ENCODE assay signal across 15 mouse cellular contexts in the genomic region with DNA sequence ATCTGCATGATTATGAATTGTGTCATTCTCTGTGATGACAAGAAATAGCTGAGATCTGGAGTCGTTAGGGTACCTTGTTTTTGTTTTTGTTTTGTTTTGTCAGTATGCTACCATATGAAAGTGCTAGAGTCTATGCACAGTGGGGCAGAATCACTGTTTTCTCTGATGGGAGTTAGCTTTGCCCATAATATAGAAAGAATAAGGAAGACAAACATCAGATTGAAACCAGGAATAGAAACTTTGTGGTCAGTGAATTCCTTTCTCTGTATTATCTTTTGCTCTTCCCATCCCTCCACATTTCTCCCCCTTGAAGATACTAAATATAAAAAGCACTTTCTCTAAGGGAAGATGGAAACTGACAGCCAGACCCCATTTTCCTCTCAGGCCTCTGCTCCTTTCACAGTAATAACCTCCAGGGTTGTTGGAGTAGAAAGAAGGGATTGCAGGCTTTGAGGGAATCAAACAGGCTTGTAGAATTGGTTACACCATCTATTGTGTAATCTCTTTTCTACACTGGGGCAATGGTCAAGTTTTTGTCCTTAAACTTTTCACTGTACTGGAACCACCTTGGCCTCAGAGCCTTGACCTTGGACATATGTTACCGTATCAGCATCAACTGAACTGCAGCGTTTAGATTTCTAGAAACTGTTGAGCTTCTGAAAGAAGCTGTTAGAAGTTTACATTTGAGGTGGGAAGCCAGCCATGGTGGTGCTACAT. TPM values are rescaled to one million over a fixed set of nuclear protein-coding genes. Genes with fewer than 3 reads are reported as not detected.
DNase-seq lines count a peak whose midpoint lies in the region; ATAC-seq and TF ChIP-seq lines count a peak whose summit lies in the region.
"Had no signal": no experiment of that assay in that cellular context is flagged by ENCODE, and none has a peak within 500 bp of the region (broad histone marks: within the 10 kb centered on the region; RNA-seq: fewer than 3 reads in every experiment).

No protein-coding gene starts in this region.

- intact Hi-C loops in gastrocnemius, adult 2 months (cut with DNase I): no loop called here

- H3K4me3 ChIP-seq in heart, embryonic 10.5 days: no peak overlapping the region
- no peak overlapping the region for H3K4me3 ChIP-seq in embryonic facial prominence, embryonic 10.5 days
- no peak overlapping the region for H3K4me3 ChIP-seq in stomach, embryonic 14.5 days (ENCODE audit: low read depth, low read length)
- no peak overlapping the region for H3K4me3 ChIP-seq in gastrocnemius, adult 2 months
- H3K4me3 ChIP-seq: embryonic facial prominence, embryonic 13.5 days; forebrain, embryonic 12.5 days; kidney, embryonic 15.5 days; left cerebral cortex, adult 2 months; liver, embryonic 13.5 days had no signal

- WGBS in heart, embryonic 10.5 days: 75% methylated on average over 3 of the region's 3 CpGs
- WGBS in embryonic facial prominence, embryonic 10.5 days: 73% methylated on average over 3 of the region's 3 CpGs
- WGBS in stomach, embryonic 14.5 days: 60% methylated on average over 3 of the region's 3 CpGs

- no peak for TF ChIP-seq CTCF in gastrocnemius, adult 2 months (IDR thresholded peaks at IDR 0.05)

- H3K9me3 ChIP-seq in heart, embryonic 10.5 days: no peaks in the 10 kb centered on the region
- no peaks in the 10 kb centered on the region for H3K9me3 ChIP-seq in embryonic facial prominence, embryonic 10.5 days
- no peaks in the 10 kb centered on the region for H3K9me3 ChIP-seq in stomach, embryonic 14.5 days (ENCODE audit: control insufficient read depth, low read depth, low read length)
- H3K9me3 ChIP-seq: embryonic facial prominence, embryonic 13.5 days; forebrain, embryonic 12.5 days; kidney, embryonic 15.5 days; liver, embryonic 13.5 days had no signal

- no peak overlapping the region for H3K9ac ChIP-seq in stomach, embryonic 14.5 days (replicated peaks; ENCODE audit: low read depth, low read length)
- H3K9ac ChIP-seq: embryonic facial prominence, embryonic 13.5 days; forebrain, embryonic 12.5 days; kidney, embryonic 15.5 days; liver, embryonic 13.5 days had no signal

- peak overlapping the region; percentile 29; the same call in 1 of the 2 replicates for H3K27ac ChIP-seq in heart, embryonic 10.5 days
- peak overlapping the region; percentile 37; the same call in 1 of the 2 replicates for H3K27ac ChIP-seq in embryonic facial prominence, embryonic 10.5 days (replicated peaks)
- H3K27ac ChIP-seq in stomach, embryonic 14.5 days (ENCODE audit: low read length): peak overlapping the region; percentile 33; the same call in 1 of the 2 replicates
- H3K27ac ChIP-seq in gastrocnemius, adult 2 months: no peak overlapping the region
- H3K27ac ChIP-seq: embryonic facial prominence, embryonic 13.5 days; forebrain, embryonic 12.5 days; kidney, embryonic 15.5 days; left cerebral cortex, adult 2 months; liver, embryonic 13.5 days had no signal

- no peak for ATAC-seq in stomach, embryonic 14.5 days (ENCODE audit: insufficient number of reproducible peaks, insufficient read depth, low FRiP score, low read depth)
- ATAC-seq: activated CD4-positive, CD25-positive, alpha-beta regulatory T cell, adult 4 months had no signal

- H3K36me3 ChIP-seq in heart, embryonic 10.5 days: peaks cover 23% of the 10 kb centered on the region; the same call in 1 of the 2 replicates
- H3K36me3 ChIP-seq in embryonic facial prominence, embryonic 10.5 days (replicated peaks): peaks cover 16% of the 10 kb centered on the region
- no peaks in the 10 kb centered on the region; the same call in 1 of the 2 replicates for H3K36me3 ChIP-seq in stomach, embryonic 14.5 days (ENCODE audit: control insufficient read depth, insufficient read depth, low read length)
- H3K36me3 ChIP-seq: embryonic facial prominence, embryonic 13.5 days; forebrain, embryonic 12.5 days had no signal

- H3K4me1 ChIP-seq in heart, embryonic 10.5 days: peaks cover 40% of the 10 kb centered on the region
- H3K4me1 ChIP-seq in embryonic facial prominence, embryonic 10.5 days: peaks cover 58% of the 10 kb centered on the region
- H3K4me1 ChIP-seq in stomach, embryonic 14.5 days (ENCODE audit: control insufficient read depth, insufficient read depth, low read length): peaks cover 22% of the 10 kb centered on the region

- no peak overlapping the region for H3K4me2 ChIP-seq in stomach, embryonic 14.5 days (replicated peaks; ENCODE audit: low read depth, low read length)
- H3K4me2 ChIP-seq: embryonic facial prominence, embryonic 13.5 days; forebrain, embryonic 12.5 days; kidney, embryonic 15.5 days; liver, embryonic 13.5 days had no signal

- DNase-seq in heart, embryonic 10.5 days (ENCODE audit: low spot score): no peak
- DNase-seq in heart, adult 11 months: no peak
- peak; percentile 23 for DNase-seq in Muller cell, postnatal 12 days (ENCODE audit: inconsistent ontology term)
- DNase-seq in embryonic facial prominence, embryonic 10.5 days (ENCODE audit: low spot score): no peak
- DNase-seq in gastrocnemius, adult 2 months: no peak
- no peak for DNase-seq in embryo, embryonic 10 days (ENCODE audit: low spot score)
- DNase-seq: cerebellum, postnatal 36 days; liver, embryonic 13.5 days; thymus, postnatal 36 days had no signal

- H3K27me3 ChIP-seq in heart, embryonic 10.5 days (ENCODE audit: insufficient read depth, poor library complexity, severe bottlenecking): no peaks in the 10 kb centered on the region
- H3K27me3 ChIP-seq in embryonic facial prominence, embryonic 10.5 days (replicated peaks; ENCODE audit: low read depth, poor library complexity, severe bottlenecking): no peaks in the 10 kb centered on the region
- no peaks in the 10 kb centered on the region for H3K27me3 ChIP-seq in stomach, embryonic 14.5 days (ENCODE audit: control insufficient read depth, insufficient read depth, low read length)
- H3K27me3 ChIP-seq: embryonic facial prominence, embryonic 13.5 days; forebrain, embryonic 12.5 days; kidney, embryonic 15.5 days; liver, embryonic 13.5 days had no signal

RNA-seq across cellular contexts. Expression of a gene that starts 33.6 kb away (rescaled TPM):
- 14.6 and 19.4 TPM in 2 replicates for polyA plus RNA-seq in heart, embryonic 10.5 days (2016; fragmentation: Nextera tagmentation; extraction: Ambion mirVana)
- polyA plus RNA-seq in embryonic facial prominence, embryonic 10.5 days (2016; fragmentation: Nextera tagmentation; extraction: Ambion mirVana): 10.0 and 11.2 TPM in 2 replicates
- polyA plus RNA-seq in stomach, embryonic 14.5 days (2014; fragmentation: Nextera tagmentation; extraction: Ambion mirVana): 13.4 and 13.5 TPM in 2 replicates
- 10 to 100 TPM; 14.1 to 21.3 TPM for total RNA-seq in gastrocnemius, adult 2 months (2021)
